14 mouse cellular contexts compared by ENCODE assay signal in the genomic region with DNA sequence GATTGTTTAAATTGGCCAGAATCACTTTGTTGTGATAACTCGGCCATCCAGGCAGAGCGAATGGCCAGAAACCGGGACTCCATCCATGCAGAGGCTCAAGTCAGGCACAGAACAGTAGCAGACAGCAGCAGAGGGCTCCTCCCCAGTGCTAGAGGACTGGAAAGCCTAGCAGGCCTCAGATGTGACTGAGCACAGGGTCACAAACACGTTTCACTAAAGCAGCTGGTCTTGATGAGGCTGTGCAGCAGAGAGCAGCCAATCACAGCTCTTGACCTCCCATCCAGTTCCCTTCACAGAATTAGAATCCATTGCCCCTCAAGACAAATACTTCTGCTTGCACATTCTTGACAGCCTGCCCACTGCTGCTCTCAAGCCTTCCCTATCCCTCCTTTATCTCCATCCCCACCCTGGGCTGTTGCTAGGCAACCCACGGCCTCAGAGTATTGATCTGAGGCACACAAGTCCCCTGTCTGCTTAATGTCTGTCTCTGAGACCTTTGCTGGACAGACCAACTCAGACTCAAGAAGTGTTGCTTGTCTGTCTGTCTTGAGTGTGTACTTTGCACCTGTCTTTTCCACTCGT. TPM values are rescaled to one million over a fixed set of nuclear protein-coding genes. Genes with fewer than 3 reads are reported as not detected.
DNase-seq lines count a peak whose midpoint lies in the region; ATAC-seq lines count a peak whose summit lies in the region.
"Had no signal": no experiment of that assay in that cellular context is flagged by ENCODE, and none has a peak within 500 bp of the region (broad histone marks: within the 10 kb centered on the region; RNA-seq: fewer than 3 reads in every experiment).

No protein-coding gene starts in this region.

- peak; percentile 75 for DNase-seq in embryo, embryonic 10 days (ENCODE audit: low spot score)
- peak; percentile 61 for DNase-seq in forebrain, embryonic 10.5 days (ENCODE audit: extremely low spot score, low spot score)
- DNase-seq in neural tube, embryonic 11.5 days (ENCODE audit: low spot score): peak; percentile 71
- no peak for DNase-seq in natural killer cell, adult 2 months (ENCODE audit: low spot score in 2 of 2)
- no peak for DNase-seq in urinary bladder, adult 18-20 months (ENCODE audit: low spot score in 2 of 2)
- no peak for DNase-seq in adrenal gland, postnatal 14 days
- DNase-seq: lung, embryonic 14.5 days; spleen, adult 18-20 months had no signal

- peaks cover 42% of the 10 kb centered on the region for H3K4me1 ChIP-seq in forebrain, embryonic 10.5 days
- H3K4me1 ChIP-seq in hindbrain, embryonic 15.5 days (replicated peaks): peaks cover 44% of the 10 kb centered on the region
- peaks cover 22% of the 10 kb centered on the region for H3K4me1 ChIP-seq in neural tube, embryonic 11.5 days (ENCODE audit: control insufficient read depth, insufficient read depth, low read length)

- H3K9me3 ChIP-seq in forebrain, embryonic 10.5 days: no peaks in the 10 kb centered on the region
- H3K9me3 ChIP-seq in hindbrain, embryonic 15.5 days: no peaks in the 10 kb centered on the region
- no peaks in the 10 kb centered on the region for H3K9me3 ChIP-seq in neural tube, embryonic 11.5 days (ENCODE audit: control insufficient read depth, low read length)
- H3K9me3 ChIP-seq: embryonic facial prominence, embryonic 12.5 days; heart, embryonic 15.5 days; limb, embryonic 12.5 days had no signal

- no peak overlapping the region for H3K4me3 ChIP-seq in forebrain, embryonic 10.5 days
- no peak overlapping the region for H3K4me3 ChIP-seq in hindbrain, embryonic 15.5 days
- H3K4me3 ChIP-seq in neural tube, embryonic 11.5 days (ENCODE audit: low read depth, low read length): no peak overlapping the region
- H3K4me3 ChIP-seq: embryonic facial prominence, embryonic 12.5 days; heart, embryonic 15.5 days; limb, embryonic 12.5 days had no signal

- peak overlapping the region; percentile 54; the same call in 1 of the 2 replicates for H3K27ac ChIP-seq in forebrain, embryonic 10.5 days
- H3K27ac ChIP-seq in hindbrain, embryonic 15.5 days (replicated peaks): peak overlapping the region; percentile 76
- peak overlapping the region; percentile 64; the same call in 1 of the 2 replicates for H3K27ac ChIP-seq in neural tube, embryonic 11.5 days (ENCODE audit: low read depth, low read length)
- H3K27ac ChIP-seq: embryonic facial prominence, embryonic 12.5 days; heart, embryonic 15.5 days; limb, embryonic 12.5 days had no signal

- H3K4me2 ChIP-seq in hindbrain, embryonic 15.5 days: no peak overlapping the region
- no peak overlapping the region for H3K4me2 ChIP-seq in neural tube, embryonic 11.5 days (ENCODE audit: low read depth)
- H3K4me2 ChIP-seq: embryonic facial prominence, embryonic 12.5 days; heart, embryonic 15.5 days; limb, embryonic 12.5 days; lung, embryonic 14.5 days had no signal

- ATAC-seq in hindbrain, embryonic 15.5 days (ENCODE audit: low FRiP score, low read depth): peak; percentile 73; the same call in 1 of the 2 replicates
- peak; percentile 48; the same call in 1 of the 2 replicates for ATAC-seq in neural tube, embryonic 11.5 days (ENCODE audit: insufficient read depth, low FRiP score, low TSS enrichment)
- ATAC-seq in megakaryocyte, adult 5-6 weeks (ENCODE audit: poor library complexity, severe bottlenecking): no peak
- ATAC-seq: intestine, embryonic 16.5 days had no signal

- no peak overlapping the region; the same call in 1 of the 2 replicates for H3K9ac ChIP-seq in hindbrain, embryonic 15.5 days
- no peak overlapping the region; the same call in 1 of the 2 replicates for H3K9ac ChIP-seq in neural tube, embryonic 11.5 days (ENCODE audit: low read length)
- H3K9ac ChIP-seq: embryonic facial prominence, embryonic 12.5 days; heart, embryonic 15.5 days; limb, embryonic 12.5 days; lung, embryonic 14.5 days had no signal

- 42% methylated on average over 6 of the region's 6 CpGs for WGBS in forebrain, embryonic 10.5 days
- 22% methylated on average over 6 of the region's 6 CpGs for WGBS in hindbrain, embryonic 15.5 days
- WGBS in neural tube, embryonic 11.5 days: 50% methylated on average over 6 of the region's 6 CpGs

- H3K36me3 ChIP-seq in forebrain, embryonic 10.5 days (replicated peaks): no peaks in the 10 kb centered on the region
- no peaks in the 10 kb centered on the region for H3K36me3 ChIP-seq in hindbrain, embryonic 15.5 days
- H3K36me3 ChIP-seq in neural tube, embryonic 11.5 days (ENCODE audit: control insufficient read depth, insufficient read depth, low read length): no peaks in the 10 kb centered on the region
- H3K36me3 ChIP-seq: embryonic facial prominence, embryonic 12.5 days; limb, embryonic 12.5 days had no signal

- H3K27me3 ChIP-seq in forebrain, embryonic 10.5 days (ENCODE audit: poor library complexity, severe bottlenecking): peaks cover 29% of the 10 kb centered on the region
- no peaks in the 10 kb centered on the region for H3K27me3 ChIP-seq in hindbrain, embryonic 15.5 days
- H3K27me3 ChIP-seq in neural tube, embryonic 11.5 days (ENCODE audit: control insufficient read depth, insufficient read depth, low read length): no peaks in the 10 kb centered on the region; the same call in 1 of the 2 replicates
- H3K27me3 ChIP-seq: heart, embryonic 15.5 days had no signal

RNA-seq across cellular contexts. Expression of gene Myo18b, which starts 52.4 kb away (rescaled TPM):
- 0.10 and 0.27 TPM in 2 replicates for polyA plus RNA-seq in forebrain, embryonic 10.5 days (2016; fragmentation: Nextera tagmentation; extraction: Ambion mirVana)
- polyA plus RNA-seq in hindbrain, embryonic 15.5 days (2015; fragmentation: Nextera tagmentation; extraction: Ambion mirVana): 1.0 and 1.5 TPM in 2 replicates
- 0.66 and 1.1 TPM in 2 replicates for polyA plus RNA-seq in neural tube, embryonic 11.5 days (2014; fragmentation: Nextera tagmentation; extraction: Ambion mirVana)
- total RNA-seq in adrenal gland, postnatal 14 days (2021): 0.07 and 0.23 TPM in 2 replicates
- total RNA-seq in megakaryocyte, adult 5-6 weeks (2015): 0.29 and 0.39 TPM in 2 replicates
- 0.12 and 0.22 TPM in 2 replicates for total RNA-seq in megakaryocyte, adult 5-6 weeks (2017)

Comparison
In these comparisons a context has a peak if more than half of its experiments do, and no peak if none do; other contexts are left out.
1. DNase-seq: peak in embryo, embryonic 10 days (single experiment), forebrain, embryonic 10.5 days (single experiment) and neural tube, embryonic 11.5 days (single experiment); none in natural killer cell, adult 2 months (0 of 2), urinary bladder, adult 18-20 months (0 of 2) and adrenal gland, postnatal 14 days (single experiment).
2. Peak in every context shown above with its lines, with median percentiles within 50 percentile points of each other: H3K27ac ChIP-seq.